Mouse (Mus musculus): ENCODE measurements around the gene Baz1a. TPM values are rescaled to one million over a fixed set of nuclear protein-coding genes. Genes with fewer than 3 reads are reported as not detected.

The Baz1a gene
- polyA plus RNA-seq, 1 experiment = 41.0 TPM

GRCm38 (mm10) chr12:55049731-55050353 is 35.7 kb upstream of the Baz1a start:
- H3K27ac ChIP-seq (ENCODE audit: insufficient read depth, low read length) = no peak overlapping the region
- H3K9ac ChIP-seq (ENCODE audit: low read depth, poor library complexity, severe bottlenecking) = no peak overlapping the region
- H3K4me3 ChIP-seq (ENCODE audit: low read depth, low read length) = no peak overlapping the region
- TF ChIP-seq POLR2A (IDR thresholded peaks at IDR 0.05; ENCODE audit: insufficient read depth, low read length) (no peak), CTCF (IDR thresholded peaks at IDR 0.05; ENCODE audit: low read depth, low read length) (no peak), EP300 (IDR thresholded peaks at IDR 0.05; ENCODE audit: insufficient read depth, low read depth, low read length) (no peak)
- no peaks in the 10 kb centered on the region for H3K27me3 ChIP-seq (ENCODE audit: control insufficient read depth, insufficient read depth, low read length, poor library complexity, severe bottlenecking)
- no peaks in the 10 kb centered on the region; the same call in 1 of the 2 replicates for H3K9me3 ChIP-seq (replicated peaks; ENCODE audit: control insufficient read depth, insufficient read depth, low read length, poor library complexity, severe bottlenecking)
- H3K4me1 ChIP-seq (ENCODE audit: control insufficient read depth, insufficient read depth, low read length) = no peaks in the 10 kb centered on the region
- H3K36me3 ChIP-seq (ENCODE audit: control insufficient read depth, insufficient read depth, low read length, poor library complexity, severe bottlenecking) = peaks cover 4% of the 10 kb centered on the region

- no peak overlapping the region for H3K4me3 ChIP-seq (ENCODE audit: low read depth, low read length)
- no peak overlapping the region for H3K27ac ChIP-seq (ENCODE audit: insufficient read depth, low read length)
- H3K4me1 ChIP-seq (ENCODE audit: control insufficient read depth, insufficient read depth, low read length) = no peaks in the 10 kb centered on the region
- no peaks in the 10 kb centered on the region for H3K9me3 ChIP-seq (replicated peaks; ENCODE audit: control insufficient read depth, insufficient read depth, low read length, poor library complexity, severe bottlenecking)
- peaks cover 8% of the 10 kb centered on the region for H3K36me3 ChIP-seq (ENCODE audit: control insufficient read depth, insufficient read depth, low read length, poor library complexity, severe bottlenecking)
- TF ChIP-seq POLR2A (IDR thresholded peaks at IDR 0.05; ENCODE audit: insufficient read depth, low read length) (no peak), EP300 (IDR thresholded peaks at IDR 0.05; ENCODE audit: insufficient read depth, low read depth, low read length) (no peak), CTCF (IDR thresholded peaks at IDR 0.05; ENCODE audit: low read depth, low read length) (no peak)
- H3K9ac ChIP-seq (ENCODE audit: low read depth, poor library complexity, severe bottlenecking) = no peak overlapping the region
- no peaks in the 10 kb centered on the region for H3K27me3 ChIP-seq (ENCODE audit: control insufficient read depth, insufficient read depth, low read length, poor library complexity, severe bottlenecking)
Measured at GRCm38 (mm10) chr12:55041011-55041410, 26.9 kb upstream of the Baz1a start.

- H3K36me3 ChIP-seq (ENCODE audit: control insufficient read depth, insufficient read depth, low read length, poor library complexity, severe bottlenecking) = no peaks in the 10 kb centered on the region
- no peak overlapping the region for H3K9ac ChIP-seq (ENCODE audit: low read depth, poor library complexity, severe bottlenecking)
- no peaks in the 10 kb centered on the region; the same call in 1 of the 2 replicates for H3K9me3 ChIP-seq (replicated peaks; ENCODE audit: control insufficient read depth, insufficient read depth, low read length, poor library complexity, severe bottlenecking)
- H3K27me3 ChIP-seq (ENCODE audit: control insufficient read depth, insufficient read depth, low read length, poor library complexity, severe bottlenecking) = no peaks in the 10 kb centered on the region
- no peaks in the 10 kb centered on the region for H3K4me1 ChIP-seq (ENCODE audit: control insufficient read depth, insufficient read depth, low read length)
- TF ChIP-seq CTCF (IDR thresholded peaks at IDR 0.05; ENCODE audit: low read depth, low read length) (no peak), EP300 (IDR thresholded peaks at IDR 0.05; ENCODE audit: insufficient read depth, low read depth, low read length) (no peak), POLR2A (IDR thresholded peaks at IDR 0.05; ENCODE audit: insufficient read depth, low read length) (no peak)
- H3K4me3 ChIP-seq (ENCODE audit: low read depth, low read length) = no peak overlapping the region
- H3K27ac ChIP-seq (ENCODE audit: insufficient read depth, low read length) = no peak overlapping the region
Measured at GRCm38 (mm10) chr12:55027088-55027487, 12.9 kb upstream of the Baz1a start.

GRCm38 (mm10) chr12:55023284-55023683 is 9.1 kb upstream of the Baz1a start:
- Histone ChIP-seq H3K4me3 (ENCODE audit: low read depth, low read length) (no peak overlapping the region), H3K9me3 (replicated peaks; ENCODE audit: control insufficient read depth, insufficient read depth, low read length, poor library complexity, severe bottlenecking) (no peaks in the 10 kb centered on the region; the same call in 1 of the 2 replicates), H3K36me3 (ENCODE audit: control insufficient read depth, insufficient read depth, low read length, poor library complexity, severe bottlenecking) (no peaks in the 10 kb centered on the region), H3K9ac (ENCODE audit: low read depth, poor library complexity, severe bottlenecking) (no peak overlapping the region), H3K27ac (ENCODE audit: insufficient read depth, low read length) (no peak overlapping the region), H3K4me1 (ENCODE audit: control insufficient read depth, insufficient read depth, low read length) (no peaks in the 10 kb centered on the region), H3K27me3 (ENCODE audit: control insufficient read depth, insufficient read depth, low read length, poor library complexity, severe bottlenecking) (no peaks in the 10 kb centered on the region)
- TF ChIP-seq EP300 (IDR thresholded peaks at IDR 0.05; ENCODE audit: insufficient read depth, low read depth, low read length) (no peak), POLR2A (IDR thresholded peaks at IDR 0.05; ENCODE audit: insufficient read depth, low read length) (no peak)

GRCm38 (mm10) chr12:55019421-55019877 is 5.3 kb upstream of the Baz1a start:
- Histone ChIP-seq H3K4me1 (ENCODE audit: control insufficient read depth, insufficient read depth, low read length) (no peaks in the 10 kb centered on the region), H3K9ac (ENCODE audit: low read depth, poor library complexity, severe bottlenecking) (no peak overlapping the region), H3K9me3 (replicated peaks; ENCODE audit: control insufficient read depth, insufficient read depth, low read length, poor library complexity, severe bottlenecking) (no peaks in the 10 kb centered on the region; the same call in 1 of the 2 replicates), H3K27me3 (ENCODE audit: control insufficient read depth, insufficient read depth, low read length, poor library complexity, severe bottlenecking) (no peaks in the 10 kb centered on the region), H3K4me3 (ENCODE audit: low read depth, low read length) (no peak overlapping the region), H3K36me3 (ENCODE audit: control insufficient read depth, insufficient read depth, low read length, poor library complexity, severe bottlenecking) (no peaks in the 10 kb centered on the region), H3K27ac (ENCODE audit: insufficient read depth, low read length) (no peak overlapping the region)
- TF ChIP-seq POLR2A (IDR thresholded peaks at IDR 0.05; ENCODE audit: insufficient read depth, low read length) (no peak), CTCF (IDR thresholded peaks at IDR 0.05; ENCODE audit: low read depth, low read length) (no peak), EP300 (IDR thresholded peaks at IDR 0.05; ENCODE audit: insufficient read depth, low read depth, low read length) (no peak)

GRCm38 (mm10) chr12:55017119-55017721 is 3.1 kb upstream of the Baz1a start:
- H3K27me3 ChIP-seq (ENCODE audit: control insufficient read depth, insufficient read depth, low read length, poor library complexity, severe bottlenecking) = no peaks in the 10 kb centered on the region
- no peak overlapping the region for H3K27ac ChIP-seq (ENCODE audit: insufficient read depth, low read length)
- no peak overlapping the region for H3K4me3 ChIP-seq (ENCODE audit: low read depth, low read length)
- no peaks in the 10 kb centered on the region for H3K9me3 ChIP-seq (replicated peaks; ENCODE audit: control insufficient read depth, insufficient read depth, low read length, poor library complexity, severe bottlenecking)
- H3K4me1 ChIP-seq (ENCODE audit: control insufficient read depth, insufficient read depth, low read length) = no peaks in the 10 kb centered on the region
- no peak for TF ChIP-seq CTCF (IDR thresholded peaks at IDR 0.05; ENCODE audit: low read depth, low read length)
- no peak for TF ChIP-seq EP300 (IDR thresholded peaks at IDR 0.05; ENCODE audit: insufficient read depth, low read depth, low read length)
- no peak for TF ChIP-seq POLR2A (IDR thresholded peaks at IDR 0.05; ENCODE audit: insufficient read depth, low read length)
- no peak overlapping the region for H3K9ac ChIP-seq (ENCODE audit: low read depth, poor library complexity, severe bottlenecking)
- H3K36me3 ChIP-seq (ENCODE audit: control insufficient read depth, insufficient read depth, low read length, poor library complexity, severe bottlenecking) = no peaks in the 10 kb centered on the region

All from ES-Bruce4 (cell line).